ENCODE assay signal across 20 mouse cellular contexts in genomic region chrX:53126492-53127033, GRCm38 (mm10).
A peak's percentile ranks its signal among the peaks of the same experiment; 100 is the strongest.
DNase-seq lines count a peak whose midpoint lies in the region; ATAC-seq and TF ChIP-seq lines count a peak whose summit lies in the region.
"Had no signal": no experiment of that assay in that cellular context is flagged by ENCODE, and none has a peak within 500 bp of the region (broad histone marks: within the 10 kb centered on the region; RNA-seq: fewer than 3 reads in every experiment).

No protein-coding gene starts in this region.

- no peak overlapping the region for H3K4me2 ChIP-seq in lung, embryonic 14.5 days
- H3K4me2 ChIP-seq in lung, postnatal 0 days (replicated peaks; ENCODE audit: low read depth, low read length): no peak overlapping the region
- no peak overlapping the region for H3K4me2 ChIP-seq in embryonic facial prominence, embryonic 12.5 days (replicated peaks)
- no peak overlapping the region for H3K4me2 ChIP-seq in limb, embryonic 14.5 days (replicated peaks; ENCODE audit: low read depth, low read length, severe bottlenecking)
- H3K4me2 ChIP-seq: neural tube, embryonic 13.5 days had no signal

- H3K4me3 ChIP-seq in lung, embryonic 14.5 days (ENCODE audit: low read depth, low read length): no peak overlapping the region
- H3K4me3 ChIP-seq in lung, postnatal 0 days (ENCODE audit: low read depth, low read length): no peak overlapping the region
- H3K4me3 ChIP-seq in embryonic facial prominence, embryonic 12.5 days: no peak overlapping the region
- H3K4me3 ChIP-seq in limb, embryonic 14.5 days (replicated peaks; ENCODE audit: low read length): no peak overlapping the region
- H3K4me3 ChIP-seq: layer of hippocampus, adult 2 months; left cerebral cortex, adult 2 months; neural tube, embryonic 13.5 days had no signal

- peak; percentile 72 for ATAC-seq in lung, embryonic 14.5 days (ENCODE audit: insufficient read depth)
- no peak for ATAC-seq in lung, postnatal 0 days
- ATAC-seq in embryonic facial prominence, embryonic 12.5 days (ENCODE audit: insufficient number of reproducible peaks, insufficient read depth, low FRiP score, low TSS enrichment): peak; percentile 56; the same call in 1 of the 2 replicates
- ATAC-seq in limb, embryonic 14.5 days (ENCODE audit: low FRiP score, low read depth): peak; percentile 73

- no peak overlapping the region for H3K9ac ChIP-seq in lung, embryonic 14.5 days
- H3K9ac ChIP-seq in lung, postnatal 0 days (replicated peaks; ENCODE audit: low read depth): no peak overlapping the region
- no peak overlapping the region for H3K9ac ChIP-seq in embryonic facial prominence, embryonic 12.5 days
- no peak overlapping the region for H3K9ac ChIP-seq in limb, embryonic 14.5 days (ENCODE audit: low read depth, low read length, severe bottlenecking)
- H3K9ac ChIP-seq: neural tube, embryonic 13.5 days had no signal

- no peaks in the 10 kb centered on the region for H3K4me1 ChIP-seq in lung, embryonic 14.5 days (ENCODE audit: insufficient read depth)
- no peaks in the 10 kb centered on the region; the same call in 1 of the 2 replicates for H3K4me1 ChIP-seq in lung, postnatal 0 days (ENCODE audit: insufficient read depth, low read depth, low read length)
- no peaks in the 10 kb centered on the region for H3K4me1 ChIP-seq in embryonic facial prominence, embryonic 12.5 days
- H3K4me1 ChIP-seq in limb, embryonic 14.5 days (ENCODE audit: control insufficient read depth, insufficient read depth, low read length): peaks cover 10% of the 10 kb centered on the region; the same call in 1 of the 2 replicates

- no peaks in the 10 kb centered on the region for H3K27me3 ChIP-seq in lung, embryonic 14.5 days (ENCODE audit: insufficient read depth, low read length)
- no peaks in the 10 kb centered on the region for H3K27me3 ChIP-seq in lung, postnatal 0 days (replicated peaks; ENCODE audit: insufficient read depth, low read length)
- no peaks in the 10 kb centered on the region for H3K27me3 ChIP-seq in embryonic facial prominence, embryonic 12.5 days
- H3K27me3 ChIP-seq in limb, embryonic 14.5 days (ENCODE audit: control insufficient read depth, insufficient read depth, low read length): no peaks in the 10 kb centered on the region
- H3K27me3 ChIP-seq: CH12.LX; neural tube, embryonic 13.5 days had no signal

- DNase-seq in gastrocnemius, postnatal 14 days: peak; percentile 5
- DNase-seq in gastrocnemius, postnatal 10 days: no peak
- no peak for DNase-seq in lung, embryonic 14.5 days
- no peak for DNase-seq in lung, postnatal 0 days (ENCODE audit: low spot score)
- DNase-seq in limb, embryonic 14.5 days (ENCODE audit: low spot score): peak; percentile 23
- no peak for DNase-seq in layer of hippocampus, adult 11-12 months (ENCODE audit: low spot score)
- DNase-seq in left cerebral cortex, adult 11 months (ENCODE audit: low spot score): no peak
- DNase-seq: cerebellum, adult 11 months; cerebellum, postnatal 14 days; heart, postnatal 36 days; kidney, adult 9 months; liver; right cerebral cortex, postnatal 4 days; thymus, adult 2 months had no signal

- intact Hi-C loops in gastrocnemius, postnatal 14 days (cut with DNase I; ENCODE audit: low total_unique reads): loop anchor here (10.0 kb wide), 1 partner anchor 62 kb away; no protein-coding TSS in a partner anchor

- H3K36me3 ChIP-seq in lung, embryonic 14.5 days (ENCODE audit: insufficient read depth): no peaks in the 10 kb centered on the region
- H3K36me3 ChIP-seq in lung, postnatal 0 days (ENCODE audit: insufficient read depth, low read length): no peaks in the 10 kb centered on the region
- no peaks in the 10 kb centered on the region for H3K36me3 ChIP-seq in embryonic facial prominence, embryonic 12.5 days
- no peaks in the 10 kb centered on the region for H3K36me3 ChIP-seq in limb, embryonic 14.5 days (ENCODE audit: control insufficient read depth, insufficient read depth, low read length)
- H3K36me3 ChIP-seq: neural tube, embryonic 13.5 days had no signal

- WGBS in lung, embryonic 14.5 days: 49% methylated on average over 6 of the region's 6 CpGs
- 54% methylated on average over 6 of the region's 6 CpGs for WGBS in lung, postnatal 0 days
- WGBS in embryonic facial prominence, embryonic 12.5 days: 67% methylated on average over 6 of the region's 6 CpGs
- WGBS in limb, embryonic 14.5 days: 80% methylated on average over 6 of the region's 6 CpGs

- TF ChIP-seq EP300 in lung, postnatal 0 days (IDR thresholded peaks at IDR 0.05): no peak

- H3K9me3 ChIP-seq in lung, embryonic 14.5 days (ENCODE audit: low read depth, low read length): no peaks in the 10 kb centered on the region
- no peaks in the 10 kb centered on the region for H3K9me3 ChIP-seq in lung, postnatal 0 days (ENCODE audit: low read length)
- H3K9me3 ChIP-seq in embryonic facial prominence, embryonic 12.5 days: no peaks in the 10 kb centered on the region
- no peaks in the 10 kb centered on the region for H3K9me3 ChIP-seq in limb, embryonic 14.5 days (ENCODE audit: control insufficient read depth, low read length)
- H3K9me3 ChIP-seq: neural tube, embryonic 13.5 days had no signal

- peak overlapping the region; percentile 24; the same call in 1 of the 2 replicates for H3K27ac ChIP-seq in lung, embryonic 14.5 days (ENCODE audit: low read depth)
- no peak overlapping the region for H3K27ac ChIP-seq in lung, postnatal 0 days (ENCODE audit: low read length)
- H3K27ac ChIP-seq in embryonic facial prominence, embryonic 12.5 days: peak overlapping the region; percentile 67
- H3K27ac ChIP-seq in limb, embryonic 14.5 days (replicated peaks; ENCODE audit: low read depth, low read length): peak overlapping the region; percentile 77
- H3K27ac ChIP-seq: hindbrain, postnatal 0 days; layer of hippocampus, adult 2 months; left cerebral cortex, adult 2 months; neural tube, embryonic 13.5 days had no signal

- TF ChIP-seq POLR2A in limb, embryonic 14.5 days (IDR thresholded peaks at IDR 0.05; ENCODE audit: borderline replicate concordance, extremely low read depth, insufficient read depth, insufficient read length): no peak

- TF ChIP-seq CTCF in lung, embryonic 14.5 days (IDR thresholded peaks at IDR 0.05; ENCODE audit: low read depth): no peak
- TF ChIP-seq CTCF in lung, postnatal 0 days (IDR thresholded peaks at IDR 0.05): no peak

Comparison
In these comparisons a context has a peak if more than half of its experiments do, and no peak if none do; other contexts are left out.
1. DNase-seq: peak in gastrocnemius, postnatal 14 days (single experiment) and limb, embryonic 14.5 days (single experiment); none in gastrocnemius, postnatal 10 days (single experiment), lung, embryonic 14.5 days (single experiment), lung, postnatal 0 days (single experiment), layer of hippocampus, adult 11-12 months (single experiment) and left cerebral cortex, adult 11 months (single experiment).